ENCODE assay signal across 9 mouse cellular contexts in the genomic region with DNA sequence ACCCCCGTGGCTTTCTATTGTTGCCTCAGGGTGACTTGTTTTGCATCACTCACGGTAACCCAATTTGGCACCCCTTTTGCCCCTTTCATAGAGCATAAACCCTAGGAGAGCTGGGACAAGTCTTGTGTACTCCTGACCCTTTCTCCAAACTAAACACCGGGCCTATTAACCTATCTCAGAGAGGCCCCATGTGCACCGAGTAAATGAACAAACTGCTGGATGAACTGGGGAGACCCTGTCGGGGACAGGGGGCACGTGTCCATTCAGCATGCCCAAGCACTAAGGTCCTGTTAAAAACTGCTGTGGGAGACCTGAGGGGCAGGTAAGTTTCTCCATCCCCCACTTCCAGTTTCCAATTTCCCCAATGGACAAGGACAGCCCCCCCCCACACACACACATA. TPM values are rescaled to one million over a fixed set of nuclear protein-coding genes. Genes with fewer than 3 reads are reported as not detected.
A peak's percentile ranks its signal among the peaks of the same experiment; 100 is the strongest.
DNase-seq lines count a peak whose midpoint lies in the region; ATAC-seq lines count a peak whose summit lies in the region.
"Had no signal": no experiment of that assay in that cellular context is flagged by ENCODE, and none has a peak within 500 bp of the region (broad histone marks: within the 10 kb centered on the region; RNA-seq: fewer than 3 reads in every experiment).

No protein-coding gene starts in this region.

- H3K27me3 ChIP-seq in heart, embryonic 10.5 days (ENCODE audit: insufficient read depth, poor library complexity, severe bottlenecking) = no peaks in the 10 kb centered on the region
- no peaks in the 10 kb centered on the region for H3K27me3 ChIP-seq in embryonic facial prominence, embryonic 15.5 days
- H3K27me3 ChIP-seq in midbrain, embryonic 14.5 days (ENCODE audit: control insufficient read depth, insufficient read depth, low read length) = no peaks in the 10 kb centered on the region

- H3K4me3 ChIP-seq in heart, embryonic 10.5 days = peak overlapping the region; percentile 78
- H3K4me3 ChIP-seq in embryonic facial prominence, embryonic 15.5 days (replicated peaks) = peak overlapping the region; percentile 49
- H3K4me3 ChIP-seq in midbrain, embryonic 14.5 days (replicated peaks; ENCODE audit: low read depth, low read length) = peak overlapping the region; percentile 39

- no peak for DNase-seq in heart, embryonic 10.5 days (ENCODE audit: low spot score)
- no peak for DNase-seq in heart, postnatal 10 days
- peak; percentile 71 for DNase-seq in kidney, adult 9 months
- no peak for DNase-seq in midbrain, embryonic 14.5 days
- DNase-seq in left cerebral cortex, postnatal 25 days (ENCODE audit: low spot score in 2 of 2) = no peak
- DNase-seq in left cerebral cortex, postnatal 4 days = no peak
- DNase-seq in thymus, postnatal 25 days = no peak
- DNase-seq: cerebellum, postnatal 10 days had no signal

- H3K9me3 ChIP-seq in heart, embryonic 10.5 days = no peaks in the 10 kb centered on the region
- H3K9me3 ChIP-seq in embryonic facial prominence, embryonic 15.5 days (replicated peaks) = no peaks in the 10 kb centered on the region
- no peaks in the 10 kb centered on the region for H3K9me3 ChIP-seq in midbrain, embryonic 14.5 days (ENCODE audit: control insufficient read depth, low read length)

- H3K4me1 ChIP-seq in heart, embryonic 10.5 days = peaks cover 16% of the 10 kb centered on the region
- H3K4me1 ChIP-seq in embryonic facial prominence, embryonic 15.5 days = peaks cover 17% of the 10 kb centered on the region
- H3K4me1 ChIP-seq in midbrain, embryonic 14.5 days (ENCODE audit: control insufficient read depth, insufficient read depth, low read length) = peaks cover 14% of the 10 kb centered on the region

- 33% methylated on average over 6 of the region's 6 CpGs for WGBS in heart, embryonic 10.5 days
- WGBS in embryonic facial prominence, embryonic 15.5 days = 23% methylated on average over 6 of the region's 6 CpGs
- 20% methylated on average over 6 of the region's 6 CpGs for WGBS in midbrain, embryonic 14.5 days

- peaks cover 6% of the 10 kb centered on the region for H3K36me3 ChIP-seq in heart, embryonic 10.5 days
- H3K36me3 ChIP-seq in embryonic facial prominence, embryonic 15.5 days = peaks cover 14% of the 10 kb centered on the region
- no peaks in the 10 kb centered on the region for H3K36me3 ChIP-seq in midbrain, embryonic 14.5 days (ENCODE audit: control insufficient read depth, insufficient read depth, low read length)

- H3K4me2 ChIP-seq in embryonic facial prominence, embryonic 15.5 days (replicated peaks) = peak overlapping the region; percentile 67
- peak overlapping the region; percentile 59 for H3K4me2 ChIP-seq in midbrain, embryonic 14.5 days (ENCODE audit: low read length)

- ATAC-seq in embryonic facial prominence, embryonic 15.5 days (ENCODE audit: insufficient number of reproducible peaks, low FRiP score, low TSS enrichment, low read depth) = no peak
- no peak for ATAC-seq in midbrain, embryonic 14.5 days (ENCODE audit: low FRiP score, low TSS enrichment)

- H3K9ac ChIP-seq in embryonic facial prominence, embryonic 15.5 days = no peak overlapping the region
- peak overlapping the region; percentile 27; the same call in 1 of the 2 replicates for H3K9ac ChIP-seq in midbrain, embryonic 14.5 days (replicated peaks; ENCODE audit: low read length)

- intact Hi-C loops in heart, postnatal 10 days (cut with DNase I) = no loop called here
- intact Hi-C loops in left cerebral cortex, postnatal 25 days (cut with DNase I) = loop anchor here (10.0 kb wide), 1 partner anchor 466 kb away; no protein-coding TSS in a partner anchor
- intact Hi-C loops in left cerebral cortex, postnatal 4 days (cut with DNase I) = no loop called here

- H3K27ac ChIP-seq in heart, embryonic 10.5 days = peak overlapping the region; percentile 90
- no peak overlapping the region for H3K27ac ChIP-seq in embryonic facial prominence, embryonic 15.5 days (replicated peaks)
- H3K27ac ChIP-seq in midbrain, embryonic 14.5 days (replicated peaks; ENCODE audit: low read depth, low read length) = no peak overlapping the region

RNA-seq across cellular contexts. Expression of gene Tcn2, which starts 1.0 kb away (rescaled TPM):
- polyA plus RNA-seq in heart, embryonic 10.5 days (2016; fragmentation: Nextera tagmentation; extraction: Ambion mirVana) = 50.3 and 56.3 TPM in 2 replicates
- total RNA-seq in heart, postnatal 10 days (2021) = 10 to 100 TPM; 50.3 to 50.9 TPM
- 48.5 and 55.9 TPM in 2 replicates for polyA plus RNA-seq in embryonic facial prominence, embryonic 15.5 days (2015; fragmentation: Nextera tagmentation; extraction: Ambion mirVana)
- 11.7 and 21.2 TPM in 2 replicates for polyA plus RNA-seq in midbrain, embryonic 14.5 days (2014; fragmentation: Nextera tagmentation; extraction: Ambion mirVana)
- 10 to 100 TPM; 19.6 to 20.4 TPM for total RNA-seq in left cerebral cortex, postnatal 25 days (2021)
- 10 to 100 TPM; 10.1 to 10.9 TPM for total RNA-seq in left cerebral cortex, postnatal 4 days (2021)

RNA-seq across cellular contexts. Expression of gene Slc35e4, which starts 16.5 kb away (rescaled TPM):
- polyA plus RNA-seq in heart, embryonic 10.5 days (2016; fragmentation: Nextera tagmentation; extraction: Ambion mirVana) = 4.4 and 6.2 TPM in 2 replicates
- total RNA-seq in heart, postnatal 10 days (2021) = 1 to 10 TPM; 4.3 to 4.7 TPM
- polyA plus RNA-seq in embryonic facial prominence, embryonic 15.5 days (2015; fragmentation: Nextera tagmentation; extraction: Ambion mirVana) = 9.4 and 9.9 TPM in 2 replicates
- 10.8 and 14.5 TPM in 2 replicates for polyA plus RNA-seq in midbrain, embryonic 14.5 days (2014; fragmentation: Nextera tagmentation; extraction: Ambion mirVana)
- 10 to 100 TPM; 17.9 to 20.5 TPM for total RNA-seq in left cerebral cortex, postnatal 25 days (2021)
- total RNA-seq in left cerebral cortex, postnatal 4 days (2021) = 10 to 100 TPM; 19.8 to 20.9 TPM

RNA-seq across cellular contexts. Expression of gene Pes1, which starts 32.8 kb away (rescaled TPM):
- polyA plus RNA-seq in heart, embryonic 10.5 days (2016; fragmentation: Nextera tagmentation; extraction: Ambion mirVana) = 65.9 and 80.1 TPM in 2 replicates
- total RNA-seq in heart, postnatal 10 days (2021) = 10 to 100 TPM; 31.8 to 34.0 TPM
- polyA plus RNA-seq in embryonic facial prominence, embryonic 15.5 days (2015; fragmentation: Nextera tagmentation; extraction: Ambion mirVana) = 72.7 and 72.9 TPM in 2 replicates
- 39.2 and 54.4 TPM in 2 replicates for polyA plus RNA-seq in midbrain, embryonic 14.5 days (2014; fragmentation: Nextera tagmentation; extraction: Ambion mirVana)
- 10 to 100 TPM; 38.5 to 41.5 TPM for total RNA-seq in left cerebral cortex, postnatal 25 days (2021)
- 10 to 100 TPM; 55.8 to 56.3 TPM for total RNA-seq in left cerebral cortex, postnatal 4 days (2021)

RNA-seq across cellular contexts. Expression of gene Dusp18, which starts 35.9 kb away (rescaled TPM):
- polyA plus RNA-seq in heart, embryonic 10.5 days (2016; fragmentation: Nextera tagmentation; extraction: Ambion mirVana) = 13.6 and 16.1 TPM in 2 replicates
- total RNA-seq in heart, postnatal 10 days (2021) = 10 to 100 TPM; 30.3 to 41.9 TPM
- 9.1 and 12.6 TPM in 2 replicates for polyA plus RNA-seq in embryonic facial prominence, embryonic 15.5 days (2015; fragmentation: Nextera tagmentation; extraction: Ambion mirVana)
- 33.7 and 38.1 TPM in 2 replicates for polyA plus RNA-seq in midbrain, embryonic 14.5 days (2014; fragmentation: Nextera tagmentation; extraction: Ambion mirVana)
- total RNA-seq in left cerebral cortex, postnatal 25 days (2021) = 10 to 100 TPM; 28.8 to 32.5 TPM
- 10 to 100 TPM; 28.8 to 29.1 TPM for total RNA-seq in left cerebral cortex, postnatal 4 days (2021)

RNA-seq across cellular contexts. Expression of gene 4921536K21Rik, which starts 36.0 kb away (rescaled TPM):
- polyA plus RNA-seq in heart, embryonic 10.5 days (2016; fragmentation: Nextera tagmentation; extraction: Ambion mirVana) = 0.31 and 0.33 TPM in 2 replicates
- under 1 TPM; 0.32 to 0.38 TPM for total RNA-seq in heart, postnatal 10 days (2021)
- polyA plus RNA-seq in embryonic facial prominence, embryonic 15.5 days (2015; fragmentation: Nextera tagmentation; extraction: Ambion mirVana) = 0.49 and 1.2 TPM in 2 replicates
- polyA plus RNA-seq in midbrain, embryonic 14.5 days (2014; fragmentation: Nextera tagmentation; extraction: Ambion mirVana) = 0.35 TPM in 1 of 2 replicates, not detected in the other
- total RNA-seq in left cerebral cortex, postnatal 25 days (2021) = under 1 TPM; 0.25 to 0.39 TPM
- 1 to 10 TPM in 1 of 2 experiments, under 1 TPM in 1; 0.93 to 1.3 TPM for total RNA-seq in left cerebral cortex, postnatal 4 days (2021)
